Mouse (Mus musculus) liver, adult 2 months (tissue): ENCODE results near the gene Trappc10. TPM values are rescaled to one million over a fixed set of nuclear protein-coding genes. Genes with fewer than 3 reads are reported as not detected.
A peak's percentile ranks its signal among the peaks of the same experiment; 100 is the strongest.
"Not testable (repeated sequence)": the region's sequence is repeated elsewhere in the genome, so short reads cannot be mapped to it uniquely, and the experiment has no call there.

ENCODE experiments used
- DNase-seq: peaks from one replicate; pipeline ENCODE4 v3.0.0-alpha.2; 2011; ENCODE audit warnings: low read depth, low spot score; ENCODE audit errors: extremely low read depth
- H3K27ac ChIP-seq: fragments of 200-500 bp; replicated peaks from 2 replicates; pipeline ENCODE4 v1.5.1; 2012; ENCODE audit warnings: low read depth, mild to moderate bottlenecking, control low read depth, inconsistent platforms, low read length; ENCODE audit not compliant: insufficient read depth
- H3K27me3 ChIP-seq: fragments of 200-500 bp; 2 replicates; pipeline ENCODE4 v1.6.1; 2012; ENCODE audit warnings: mild to moderate bottlenecking, moderate library complexity, low read length, inconsistent platforms; ENCODE audit not compliant: control insufficient read depth, insufficient read depth
- H3K36me3 ChIP-seq: fragments of 200-500 bp; 2 replicates; pipeline ENCODE4 v1.6.1; 2012; ENCODE audit warnings: low read length, inconsistent platforms; ENCODE audit not compliant: control insufficient read depth, insufficient read depth
- H3K4me1 ChIP-seq: fragments of 200-500 bp; 2 replicates; pipeline ENCODE4 v1.6.1; 2011; ENCODE audit warnings: low read length; ENCODE audit not compliant: control insufficient read depth, insufficient read depth
- H3K4me3 ChIP-seq: fragments of 200-500 bp; 2 replicates; pipeline ENCODE4 v1.5.1; 2011; ENCODE audit warnings: low read depth, mild to moderate bottlenecking, control low read depth, low read length, moderate library complexity; ENCODE audit not compliant: insufficient read depth
- H3K79me2 ChIP-seq: fragments of 200-500 bp; 2 replicates; pipeline ENCODE4 v1.6.1; 2012; ENCODE audit warnings: inconsistent platforms, mild to moderate bottlenecking, low read length, moderate library complexity; ENCODE audit not compliant: control insufficient read depth, insufficient read depth
- H3K9ac ChIP-seq: fragments of 200-500 bp; 2 replicates; pipeline ENCODE4 v1.6.1; 2012; ENCODE audit warnings: low read depth, mild to moderate bottlenecking, control low read depth, inconsistent platforms, low read length
- CTCF ChIP-seq: fragments of 200-500 bp; IDR thresholded peaks from 2 replicates; pipeline ENCODE4 v1.5.1; 2011; ENCODE audit warnings: low read depth, low read length, control low read depth
- POLR2A ChIP-seq: fragments of 200-500 bp; IDR thresholded peaks from 2 replicates; pipeline ENCODE4 v1.6.1; 2011; ENCODE audit warnings: low read length, control low read depth; ENCODE audit not compliant: insufficient read depth; ENCODE audit errors: extremely low read depth
- whole genome bisulfite sequencing: fragments of 180-500 bp; shearing (Covaris S2); methylation state at CpG from one replicate; pipeline ENCODE4 v1.1.7; 2018; 5-methylcytosine and 5-hydroxymethylcytosine counted together
- polyA plus RNA-seq: library from polyadenylated mRNA; depleted of rRNA; stranded (reverse); fragments of >200 nt; gene quantifications from 2 replicates; pipeline ENCODE4 v1.2.3, GENCODE M21; 2012
- total RNA-seq: library from RNA; depleted of rRNA; stranded (reverse); fragments of >200 nt; gene quantifications from 2 replicates; pipeline ENCODE4 v1.2.3, GENCODE M21; 2014

Gene Trappc10
- total and polyA plus RNA-seq, 2 experiments: 10.3 to 19.8 TPM

- WGBS: 80% methylated on average over 6 of the region's 6 CpGs
- Histone ChIP-seq H3K4me1 (0 out of 2 replicates have a peak, but pooled peaks cover 3% of the 10 kb centered on the region), H3K4me3 (no peak overlapping the region), H3K9ac (no peak overlapping the region), H3K27ac (no peak overlapping the region), H3K36me3 (peaks cover 24% of the 10 kb centered on the region), H3K79me2 (no peaks in the 10 kb centered on the region), H3K27me3 (no peaks in the 10 kb centered on the region)
- DNase-seq: no peak
- TF ChIP-seq CTCF (no peak), POLR2A (no peak)
Observed at GRCm38 (mm10) chr10:78216376-78217083, 27.9 kb downstream of the Trappc10 start.

- DNase-seq: no peak
- Histone ChIP-seq H3K4me3 (no peak overlapping the region), H3K9ac (no peak overlapping the region), H3K27me3 (no peaks in the 10 kb centered on the region), H3K27ac (no peak overlapping the region), H3K4me1 (0 out of 2 replicates have a peak, but pooled peaks cover 3% of the 10 kb centered on the region), H3K79me2 (no peaks in the 10 kb centered on the region), H3K36me3 (peaks cover 35% of the 10 kb centered on the region)
- no peak for TF ChIP-seq POLR2A
- WGBS: 94% methylated on average over 9 of the region's 9 CpGs
Observed at GRCm38 (mm10) chr10:78214371-78214770, 30.1 kb downstream of the Trappc10 start.

DNA sequence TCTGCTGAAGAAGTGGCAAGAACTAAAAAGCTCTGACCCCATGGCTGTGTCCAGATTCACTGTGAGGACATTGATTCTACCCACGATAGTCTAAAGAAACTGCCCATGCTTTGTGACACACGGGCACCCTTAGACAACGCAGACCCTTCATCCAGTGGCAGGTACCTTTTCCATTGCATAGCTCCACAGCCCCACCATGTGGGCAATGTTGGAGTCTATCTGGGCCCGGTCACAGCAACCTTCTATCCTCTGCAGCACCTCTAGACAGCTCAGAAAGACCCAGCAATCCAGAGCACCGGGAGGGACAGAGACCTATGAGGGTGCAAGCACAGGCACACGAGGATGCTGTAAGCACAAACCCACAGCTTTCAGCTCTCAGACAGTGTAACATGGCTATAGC lies 33.1 kb downstream of the Trappc10 start:
- WGBS: 74% methylated on average over 6 of the region's 6 CpGs
- Histone ChIP-seq H3K27me3 (no peaks in the 10 kb centered on the region), H3K4me1 (0 out of 2 replicates have a peak, but pooled peaks cover 3% of the 10 kb centered on the region), H3K79me2 (no peaks in the 10 kb centered on the region), H3K4me3 (no peak overlapping the region), H3K27ac (no peak overlapping the region), H3K9ac (no peak overlapping the region), H3K36me3 (peaks cover 42% of the 10 kb centered on the region)
- DNase-seq: no peak
- TF ChIP-seq CTCF (peak; percentile 37; the same call in 1 of the 2 replicates), POLR2A (no peak)

DNA sequence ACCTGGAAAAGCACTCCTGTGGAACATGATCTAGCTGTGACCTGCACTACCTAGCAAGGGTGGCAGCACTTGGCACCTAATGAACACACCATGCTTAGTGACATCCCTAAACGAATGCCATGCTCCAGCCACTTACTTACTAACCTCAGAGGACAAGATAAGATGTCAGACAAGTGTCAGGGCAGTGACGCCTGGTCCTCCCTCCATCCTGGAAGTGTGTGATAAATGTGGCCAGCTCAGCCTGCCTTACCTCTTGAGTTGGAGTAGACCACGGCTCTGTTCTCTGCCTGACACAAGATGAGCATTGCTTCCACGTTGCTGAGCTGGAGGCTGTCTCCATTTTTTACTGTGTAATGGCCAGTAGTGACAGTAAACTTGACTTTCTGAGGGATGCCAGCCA lies 43.3 kb downstream of the Trappc10 start:
- H3K36me3 ChIP-seq: peaks cover 20% of the 10 kb centered on the region; the same call in 1 of the 2 replicates
- DNase-seq: no peak
- WGBS: 87% methylated on average over 4 of the region's 4 CpGs

GRCm38 (mm10) chr10:78192933-78193332 lies 51.5 kb downstream of the Trappc10 start:
- Histone ChIP-seq H3K79me2 (no peaks in the 10 kb centered on the region), H3K27me3 (no peaks in the 10 kb centered on the region), H3K36me3 (peaks cover 35% of the 10 kb centered on the region), H3K9ac (no peak overlapping the region), H3K4me1 (peaks cover 2% of the 10 kb centered on the region), H3K4me3 (no peak overlapping the region), H3K27ac (no peak overlapping the region)
- no peak for DNase-seq
- WGBS: 88% methylated on average over 5 of the region's 5 CpGs
- TF ChIP-seq CTCF: no peak
- no peak for TF ChIP-seq POLR2A

More for the DNA sequence above, 43.3 kb downstream of the Trappc10 start:
- Histone ChIP-seq H3K79me2 (no peaks in the 10 kb centered on the region), H3K27ac (no peak overlapping the region), H3K9ac (no peak overlapping the region), H3K27me3 (no peaks in the 10 kb centered on the region), H3K4me1 (peaks cover 3% of the 10 kb centered on the region), H3K4me3 (no peak overlapping the region)
- no peak for TF ChIP-seq CTCF
- no peak for TF ChIP-seq POLR2A

- not testable (repeated sequence) for H3K27me3 ChIP-seq, H3K27ac ChIP-seq, H3K79me2 ChIP-seq, H3K4me3 ChIP-seq, H3K36me3 ChIP-seq, DNase-seq, H3K9ac ChIP-seq
- H3K4me1 ChIP-seq: peaks cover 13% of the 10 kb centered on the region
- WGBS: 94% methylated on average over 4 of the region's 4 CpGs
Observed at GRCm38 (mm10) chr10:78186076-78186475, 58.4 kb downstream of the Trappc10 start.
